Mouse (Mus musculus) layer of hippocampus, adult 2 months (tissue): Measurements from ENCODE around the gene Smco1. TPM values are rescaled to one million over a fixed set of nuclear protein-coding genes. Genes with fewer than 3 reads are reported as not detected.
"Not testable (repeated sequence)": the region's sequence is repeated elsewhere in the genome, so short reads cannot be mapped to it uniquely, and the experiment has no call there.

ENCODE experiments used
- DNase-seq, 2 experiments: peaks; one replicate each; pipeline ENCODE4 v3.0.0; 2022; ENCODE audit warnings: low spot score in 2 of 2
- H3K27ac ChIP-seq: fragments of 200-600 bp; 2 replicates; pipeline ENCODE4 v1.8.1; 2022
- H3K4me3 ChIP-seq: fragments of 200-600 bp; 2 replicates; pipeline ENCODE4 v1.8.1; 2022; ENCODE audit warnings: mild to moderate bottlenecking
- CTCF ChIP-seq: fragments of 200-600 bp; conservative IDR thresholded peaks from 2 replicates; pipeline ENCODE4 v1.8.1; 2022; ENCODE audit warnings: antibody characterized with exemption, mild to moderate bottlenecking, moderate library complexity
- microRNA-seq, 2 experiments: library from miRNA; unstranded; fragments of <30 nt; microRNA quantifications; one replicate each; pipeline ENCODE4 v1.2.0; 2021
- total RNA-seq, 2 experiments: library from RNA; stranded (reverse); gene quantifications; 2 replicates each; pipeline ENCODE4 v1.2.3; 2021

Smco1 gene
- total RNA-seq, 2 experiments from 2014 or later = not detected

DNA sequence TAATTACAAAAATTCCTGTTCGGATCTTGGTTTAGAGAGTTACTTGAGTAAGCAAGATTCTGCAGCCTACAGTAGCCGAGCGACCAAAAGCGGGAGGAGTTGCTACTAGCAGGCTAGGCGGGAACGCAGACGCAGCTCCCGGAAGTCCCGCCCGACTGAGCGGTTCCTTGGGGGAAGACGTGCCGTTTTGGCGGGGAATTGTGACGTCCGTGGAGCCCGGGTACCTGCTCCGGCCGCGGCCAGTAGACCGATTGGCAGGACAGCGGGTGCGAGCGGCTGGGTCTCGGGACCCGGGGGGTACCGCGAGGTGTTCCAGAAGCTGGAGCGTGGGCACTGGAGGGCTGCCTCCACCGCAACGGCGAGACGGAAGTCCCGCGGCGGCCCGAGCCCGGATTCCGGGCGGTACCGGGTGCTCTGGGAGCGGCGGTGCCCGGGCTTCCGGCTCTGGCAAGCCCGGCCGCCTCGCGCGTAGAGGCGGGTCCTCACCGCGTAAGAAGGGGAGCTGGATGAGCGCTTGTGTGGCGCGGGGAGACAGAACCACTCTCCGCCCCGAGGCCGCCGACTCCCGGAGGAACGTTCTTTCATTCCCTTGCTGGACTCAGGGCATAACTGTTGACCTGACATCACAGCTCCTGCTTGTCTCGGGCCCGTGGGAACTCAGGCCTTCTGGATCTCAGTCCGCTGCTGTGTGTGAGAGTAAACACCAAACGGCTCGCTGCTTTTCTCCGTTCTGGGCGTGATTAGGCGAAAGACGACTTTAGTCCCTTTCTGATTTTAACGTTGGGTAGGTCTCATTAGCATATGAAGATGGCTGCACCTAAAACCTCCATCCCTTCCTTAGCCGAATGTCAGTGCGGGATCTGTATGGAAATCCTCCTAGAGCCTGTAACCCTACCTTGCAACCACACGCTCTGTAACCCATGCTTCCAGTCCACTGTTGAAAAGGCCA, 6.3 kb downstream of the Smco1 start, which contains the start of gene Rnf168:
Gene Rnf168 (plus strand): TSS at position 152 of the 949 bp plus-strand sequence.
- H3K4me3 ChIP-seq = peak within 1 kb of the TSS; percentile 80
- no peak for TF ChIP-seq CTCF
- DNase-seq = peak; percentile 92
- H3K27ac ChIP-seq = peak within 1 kb of the TSS; percentile 94

DNA sequence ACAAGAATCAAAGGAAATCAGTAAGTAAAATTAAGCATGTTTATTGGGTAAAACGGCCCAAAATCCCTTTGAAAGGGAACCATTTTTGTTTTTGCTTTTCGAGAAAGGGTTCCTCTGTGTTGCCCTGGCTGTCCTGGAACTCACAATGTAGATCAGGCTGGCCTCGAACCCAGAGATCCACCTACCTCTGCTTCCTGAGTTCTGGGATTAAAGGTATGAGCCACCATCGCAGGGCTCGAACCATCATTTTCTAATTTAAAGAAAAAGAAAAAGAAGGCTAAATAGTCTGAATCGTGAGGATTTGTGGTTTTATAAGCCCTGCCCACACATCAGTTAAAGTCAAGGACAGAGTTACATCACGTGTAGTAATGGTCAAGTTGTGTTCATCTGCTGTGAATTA, 7.1 kb downstream of the Smco1 start:
- Histone ChIP-seq H3K27ac (peak overlapping the region; percentile 94), H3K4me3 (peak overlapping the region; percentile 80)
- no peak for DNase-seq
- no peak for TF ChIP-seq CTCF

DNA sequence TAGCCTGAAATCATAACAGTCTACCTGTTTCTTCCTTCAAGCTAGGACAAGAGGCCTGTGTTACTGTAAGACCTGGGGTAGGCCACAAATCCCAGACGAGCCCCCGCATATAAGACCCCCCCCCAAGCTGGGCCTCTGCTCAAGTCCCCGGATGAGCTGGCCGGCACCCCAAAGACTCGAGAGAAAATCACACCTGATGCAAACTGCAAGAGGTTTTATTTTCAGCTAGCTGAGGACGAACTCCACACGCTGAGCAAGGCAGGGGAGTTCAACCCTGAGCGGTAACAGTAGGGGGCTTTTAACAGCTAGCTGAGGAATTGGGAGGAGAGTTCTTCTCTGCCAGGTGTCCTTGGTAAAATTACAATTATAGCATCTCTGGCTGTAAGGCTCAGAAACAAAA, 8.9 kb downstream of the Smco1 start:
- H3K27ac ChIP-seq = no peak overlapping the region
- no peak for DNase-seq
- TF ChIP-seq CTCF = no peak
- no peak overlapping the region for H3K4me3 ChIP-seq

DNA sequence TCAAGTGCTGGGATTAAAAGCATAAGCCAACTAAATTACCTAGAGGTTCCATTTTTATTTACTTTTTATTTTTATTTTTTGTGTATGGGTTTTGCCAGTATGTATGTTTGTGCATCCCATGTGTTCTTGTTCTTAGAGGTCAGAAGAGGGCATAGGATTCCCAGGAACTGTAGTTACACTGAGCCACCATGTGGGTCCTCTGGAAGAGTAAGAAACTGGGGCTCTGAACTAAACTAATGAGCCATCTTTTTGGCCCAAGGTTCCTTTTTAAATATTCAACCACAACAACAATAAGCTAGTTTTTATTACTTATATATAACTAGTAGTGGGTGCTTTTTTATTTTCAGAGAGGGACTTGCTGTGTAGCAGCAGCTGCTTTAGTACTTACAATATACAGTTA, 11.3 kb downstream of the Smco1 start:
- no peak for DNase-seq
- Histone ChIP-seq H3K27ac (no peak overlapping the region), H3K4me3 (no peak overlapping the region)
- TF ChIP-seq CTCF = peak; percentile 55

DNA sequence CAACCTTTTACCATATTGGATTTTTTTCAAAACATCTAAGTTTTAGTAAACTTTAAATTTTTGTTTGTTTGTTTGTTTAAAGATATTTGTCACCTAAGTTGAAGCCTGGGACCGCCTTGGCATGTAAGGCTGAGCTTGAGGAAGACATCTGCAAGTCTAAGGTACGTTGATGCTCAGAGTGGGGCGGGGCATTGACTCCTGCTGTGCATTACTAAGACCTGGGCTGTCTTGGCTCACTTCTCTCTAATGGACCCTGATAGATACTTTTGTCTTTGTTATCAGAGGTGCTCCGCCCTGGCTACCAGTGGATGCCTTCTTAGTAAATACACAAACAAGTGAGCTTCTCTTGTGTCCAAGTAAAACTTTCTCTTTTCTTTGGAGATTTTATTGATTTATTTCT, 20.6 kb downstream of the Smco1 start:
- no peak for DNase-seq
- no peak for TF ChIP-seq CTCF
- no peak overlapping the region for H3K4me3 ChIP-seq
- H3K27ac ChIP-seq = no peak overlapping the region

DNA sequence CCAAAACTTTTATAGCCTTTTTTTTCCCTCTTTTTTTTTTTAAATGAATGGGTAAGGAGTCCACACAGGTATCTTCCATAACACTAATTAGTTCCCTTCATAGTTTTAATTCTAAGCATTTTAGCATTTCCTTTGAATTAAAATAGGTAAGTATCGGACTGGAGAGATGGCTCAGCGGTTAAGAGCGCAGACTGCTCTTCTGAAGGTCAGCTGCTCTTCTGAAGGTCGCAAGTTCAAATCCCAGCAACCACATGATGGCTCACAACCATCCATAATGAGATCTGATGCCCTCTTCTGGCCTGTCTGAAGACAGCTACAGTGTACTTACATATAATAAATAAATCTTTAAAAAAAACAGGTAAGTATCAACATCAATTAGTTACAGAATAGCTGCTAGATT, 28.3 kb downstream of the Smco1 start:
- H3K4me3 ChIP-seq, DNase-seq, H3K27ac ChIP-seq: not testable (repeated sequence)
- peak; percentile 33 for TF ChIP-seq CTCF

DNA sequence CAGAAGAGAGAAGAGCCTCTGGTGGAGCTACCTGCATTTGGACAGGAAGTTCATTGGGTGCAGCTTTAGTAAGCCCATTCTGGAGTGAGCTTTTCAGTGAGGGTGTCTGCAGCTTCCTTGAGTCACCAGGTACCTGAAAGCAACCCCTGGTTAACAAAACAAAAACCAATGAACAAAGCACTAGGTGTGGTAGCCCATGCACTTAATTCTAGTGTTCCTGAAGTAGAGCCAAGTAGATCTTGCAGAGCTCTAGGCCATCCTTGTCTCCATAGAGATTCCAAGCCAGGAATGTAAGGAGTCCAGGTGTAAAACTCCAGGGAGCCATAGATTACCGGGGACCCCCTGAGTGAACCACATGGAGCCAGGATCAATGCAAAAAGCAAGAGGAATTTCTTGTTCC, 31.8 kb downstream of the Smco1 start:
- no peak for TF ChIP-seq CTCF
- Histone ChIP-seq H3K27ac (no peak overlapping the region), H3K4me3 (no peak overlapping the region)
- DNase-seq = no peak

DNA sequence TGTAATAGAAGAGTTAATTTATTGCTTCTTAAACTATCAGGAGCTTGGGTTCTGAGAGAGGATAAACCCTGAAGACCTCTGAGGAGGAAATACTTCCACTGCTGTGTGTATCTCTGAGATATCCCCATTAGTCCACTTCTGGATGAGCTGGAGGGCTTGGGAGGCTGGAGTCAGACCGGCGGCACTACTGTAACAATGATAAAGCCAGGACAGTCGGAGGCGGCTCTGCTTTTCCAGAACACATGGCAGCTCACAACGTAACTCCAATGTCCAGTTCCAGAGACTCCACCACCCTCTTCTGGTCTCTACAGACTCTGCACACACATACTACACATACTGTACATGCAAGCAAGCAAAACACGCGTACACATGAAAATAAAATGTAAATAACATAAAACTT, 32.6 kb downstream of the Smco1 start:
- no peak for DNase-seq
- Histone ChIP-seq H3K27ac (no peak overlapping the region), H3K4me3 (no peak overlapping the region)
- no peak for TF ChIP-seq CTCF

DNA sequence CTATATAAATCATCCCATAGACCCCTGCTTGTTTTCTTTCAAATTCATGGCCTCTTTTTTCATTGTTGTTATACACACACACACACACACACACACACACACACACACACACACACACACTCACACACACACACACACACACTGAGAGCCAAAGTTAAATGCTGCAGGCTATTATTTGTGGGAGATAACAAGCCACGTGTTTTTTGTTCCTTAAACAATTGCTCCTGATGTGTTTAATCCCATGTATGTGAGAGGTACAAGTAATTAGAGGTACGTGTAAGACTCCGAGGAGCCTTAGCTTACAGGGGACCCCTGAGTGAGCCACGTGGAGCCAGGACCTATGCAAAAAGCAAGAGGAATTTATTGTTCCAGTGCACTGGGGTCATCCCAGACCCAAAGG, 40.7 kb downstream of the Smco1 start:
- DNase-seq = no peak
- Histone ChIP-seq H3K4me3 (no peak overlapping the region), H3K27ac (no peak overlapping the region)
- no peak for TF ChIP-seq CTCF

DNA sequence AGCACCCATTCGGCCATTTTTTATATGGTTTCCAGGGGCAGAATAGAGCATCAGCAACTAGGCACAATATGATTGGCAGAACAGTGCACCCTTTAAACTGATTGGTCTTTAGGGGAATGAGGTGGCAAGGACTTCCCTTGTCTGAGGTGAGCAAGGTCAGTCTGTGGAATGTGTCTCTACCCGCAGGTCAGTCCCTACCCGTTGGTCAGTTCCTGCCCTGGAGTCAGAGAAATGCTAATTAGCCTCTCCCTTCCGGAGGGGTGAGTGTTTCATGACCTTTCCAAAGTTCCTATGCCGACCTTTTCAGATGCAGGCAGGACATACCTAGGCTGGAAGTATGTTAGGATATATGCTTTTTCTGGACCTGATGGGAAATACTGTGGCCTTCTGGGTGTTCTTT, 41.1 kb downstream of the Smco1 start:
- TF ChIP-seq CTCF = no peak
- H3K4me3 ChIP-seq = no peak overlapping the region
- no peak overlapping the region for H3K27ac ChIP-seq
- DNase-seq = no peak

DNA sequence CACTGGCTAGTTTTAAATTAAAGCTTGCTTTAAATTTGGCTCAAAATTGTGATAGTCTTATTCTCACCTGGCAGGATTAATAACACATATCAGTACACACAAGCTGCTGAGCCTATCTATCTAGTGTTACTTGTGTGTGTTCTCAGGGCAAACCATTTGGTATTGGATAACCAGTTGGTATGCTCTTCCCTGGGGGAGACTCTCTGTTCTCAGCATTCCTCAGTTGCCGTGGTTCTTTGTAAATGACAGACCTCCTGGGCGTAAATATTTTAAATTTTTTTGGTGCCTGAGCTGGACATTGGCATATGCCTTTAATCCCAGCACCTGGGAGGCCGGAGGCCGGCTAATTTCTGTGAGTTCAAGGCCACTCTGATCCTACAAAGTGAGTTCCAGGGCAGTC, 41.6 kb downstream of the Smco1 start:
- no peak for TF ChIP-seq CTCF
- Histone ChIP-seq H3K27ac (no peak overlapping the region), H3K4me3 (no peak overlapping the region)
- DNase-seq = no peak

DNA sequence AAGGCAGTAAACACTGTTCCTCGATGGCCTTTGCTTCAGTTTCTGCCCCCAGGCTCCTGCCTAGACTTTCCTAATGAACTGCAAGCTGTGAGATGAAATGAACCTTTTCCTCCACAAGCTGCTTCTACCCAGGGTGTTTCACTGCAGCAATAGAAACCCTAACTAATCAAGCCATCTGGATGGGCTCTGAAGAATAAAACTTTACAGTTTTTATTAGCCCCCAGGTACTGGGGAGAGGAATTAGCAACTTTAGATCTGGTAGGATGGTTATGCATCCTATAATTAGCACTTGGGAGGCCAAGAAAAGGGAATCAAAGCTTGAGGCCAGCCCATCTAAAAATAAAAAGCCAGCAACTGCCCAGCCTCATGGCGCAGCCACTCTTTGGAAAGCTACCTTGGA, 45.3 kb downstream of the Smco1 start:
- DNase-seq = no peak
- H3K4me3 ChIP-seq = no peak overlapping the region
- TF ChIP-seq CTCF = no peak
- H3K27ac ChIP-seq = no peak overlapping the region

DNA sequence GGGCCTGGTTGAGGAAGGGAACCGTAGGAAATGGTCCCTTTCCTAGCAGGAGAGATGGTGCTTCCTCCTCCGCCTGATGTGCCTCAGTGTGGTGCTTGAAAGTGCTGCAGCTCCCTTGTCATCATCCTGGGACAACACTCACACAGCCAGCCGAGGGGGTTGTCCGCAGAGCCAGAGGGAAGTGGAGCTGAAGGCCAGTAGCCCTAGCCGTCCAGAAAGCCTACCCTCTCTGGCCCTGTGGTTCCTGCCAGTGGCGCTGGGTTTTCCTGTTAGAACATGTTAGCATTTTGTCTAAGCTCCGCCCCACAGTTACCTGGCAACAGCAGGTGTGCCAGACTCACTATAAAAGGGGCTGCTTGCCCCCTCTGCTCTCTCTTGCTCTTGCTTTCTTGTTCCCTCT, 52.7 kb downstream of the Smco1 start:
- TF ChIP-seq CTCF = no peak
- Histone ChIP-seq H3K4me3 (no peak overlapping the region), H3K27ac (no peak overlapping the region)
- DNase-seq = no peak

Small RNA genes lying within 50 kb of the gene (microRNA-seq; reads per million reads assigned to microRNA genes)
- 0 reads per million in 2 experiments for gene Mir1946a

Other genes starting within 250 kb of the Smco1 start
- gene Pak2, start 192.1 kb upstream of the Smco1 start, total RNA-seq = 10 to 100 TPM; 29.2 to 29.7 TPM
- 10 to 100 TPM; 24.2 to 27.3 TPM for gene Pigx, start 171.7 kb upstream of the Smco1 start, total RNA-seq
- 10 to 100 TPM; 62.8 to 65.5 TPM for gene Cep19, start 171.7 kb upstream of the Smco1 start, total RNA-seq
- 10 to 100 TPM; 11.2 to 11.6 TPM for gene Nrros, start 105.9 kb upstream of the Smco1 start, total RNA-seq
- not detected for gene Bex6, start 91.6 kb upstream of the Smco1 start, total RNA-seq
- gene Fbxo45, start 24.3 kb upstream of the Smco1 start, total RNA-seq = 10 to 100 TPM; 46.4 to 47.8 TPM
- 10 to 100 TPM; 11.8 to 13.0 TPM for gene Wdr53, start 24.2 kb upstream of the Smco1 start, total RNA-seq
- gene Rnf168, start 6.0 kb downstream of the Smco1 start, total RNA-seq = 10 to 100 TPM; 26.5 to 27.1 TPM
- 10 to 100 TPM; 47.7 to 50.4 TPM for gene Ubxn7, start 60.8 kb downstream of the Smco1 start, total RNA-seq
- not detected for gene Tm4sf19, start 129.0 kb downstream of the Smco1 start, total RNA-seq
- gene Tctex1d2, start 148.2 kb downstream of the Smco1 start, total RNA-seq = 10 to 100 TPM; 11.8 to 14.3 TPM
- 10 to 100 TPM; 32.6 to 33.7 TPM for gene Pcyt1a, start 159.5 kb downstream of the Smco1 start, total RNA-seq
- not detected for gene Slc51a, start 216.4 kb downstream of the Smco1 start, total RNA-seq
- gene Zdhhc19, start 224.8 kb downstream of the Smco1 start, total RNA-seq = not detected